In the genomic region with DNA sequence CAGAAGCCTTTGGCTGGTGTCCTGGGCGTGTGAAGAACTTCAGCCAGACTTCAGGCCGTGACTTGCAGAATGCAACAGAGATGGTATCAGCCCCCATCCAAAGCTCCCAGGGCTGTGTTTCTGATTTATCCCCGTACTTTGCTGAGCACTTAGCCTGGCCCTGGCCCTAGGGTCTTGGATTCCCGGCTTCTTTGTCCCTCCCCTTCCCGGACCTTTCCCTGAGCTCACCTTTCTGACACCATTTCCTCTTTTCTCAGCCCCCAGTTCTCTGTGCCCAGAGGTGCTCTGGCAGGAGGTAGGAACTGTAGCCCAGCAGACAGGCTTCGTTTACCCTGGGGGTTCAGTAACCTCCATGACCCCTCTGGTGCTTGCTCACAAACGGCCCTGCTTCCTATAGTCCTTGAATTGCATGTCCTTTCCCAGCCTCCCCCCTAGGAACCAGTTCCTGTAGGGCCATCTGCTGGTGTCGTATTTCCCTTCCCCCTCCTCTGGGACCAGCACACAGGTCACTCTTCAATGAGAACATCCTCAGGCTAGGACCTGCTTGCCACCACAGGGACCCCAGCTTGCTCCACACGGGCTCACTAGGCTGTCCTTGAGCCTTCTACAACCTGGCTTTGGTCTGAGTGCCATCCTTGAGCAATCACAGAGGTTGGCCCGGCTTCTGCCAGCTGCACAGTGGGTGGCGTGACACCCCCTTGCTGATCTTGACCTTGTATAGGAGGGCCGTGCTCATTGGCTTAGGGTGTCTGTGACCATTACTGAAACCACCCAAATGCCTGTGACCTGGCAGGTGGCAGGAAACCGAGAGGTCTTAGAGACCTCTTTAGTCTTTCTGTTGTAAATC, we compare ENCODE assay signal across 8 mouse cellular contexts. TPM values are rescaled to one million over a fixed set of nuclear protein-coding genes. Genes with fewer than 3 reads are reported as not detected.
DNase-seq lines count a peak whose midpoint lies in the region; ATAC-seq and TF ChIP-seq lines count a peak whose summit lies in the region.

No protein-coding gene starts in this region.

- TF ChIP-seq EP300 in stomach, postnatal 0 days (optimal IDR thresholded peaks at IDR 0.05), result no peak

- TF ChIP-seq CTCF in cerebellum, adult 2 months (IDR thresholded peaks at IDR 0.05; ENCODE audit: borderline replicate concordance, insufficient read depth, low read depth, low read length), result no peak
- 0 out of 2 replicates have a peak, but pooled peaks have one; percentile 0 for TF ChIP-seq CTCF in kidney, adult 2 months (conservative IDR thresholded peaks at IDR 0.05; ENCODE audit: insufficient read depth, insufficient read length, low read depth, low read length)
- TF ChIP-seq CTCF in stomach, postnatal 0 days (IDR thresholded peaks at IDR 0.05; ENCODE audit: low read depth), result peak; percentile 24; the same call in 1 of the 2 replicates

- H3K4me2 ChIP-seq in stomach, postnatal 0 days (replicated peaks; ENCODE audit: low read depth), result peak overlapping the region; percentile 79

- H3K27ac ChIP-seq in cerebellum, adult 2 months (ENCODE audit: insufficient read depth, low read length), result peak overlapping the region; percentile 100
- H3K27ac ChIP-seq in kidney, adult 2 months (ENCODE audit: insufficient read depth, low read depth, low read length), result peak overlapping the region; percentile 97
- peak overlapping the region; percentile 100 for H3K27ac ChIP-seq in stomach, postnatal 0 days (replicated peaks)

- peak overlapping the region; percentile 54 for H3K4me3 ChIP-seq in cerebellum, adult 2 months (replicated peaks; ENCODE audit: insufficient read depth, low read depth, low read length)
- H3K4me3 ChIP-seq in kidney, adult 2 months (ENCODE audit: insufficient read depth, low read depth, low read length), result peak overlapping the region; percentile 37
- H3K4me3 ChIP-seq in stomach, postnatal 0 days (ENCODE audit: low read depth, low read length), result peak overlapping the region; percentile 36

- peak; percentile 56 to 65 for DNase-seq in urinary bladder, postnatal 36 days (ENCODE audit: low spot score in 2 of 2)
- no peak for DNase-seq in urinary bladder, adult 2 months (ENCODE audit: low spot score)
- DNase-seq in cerebellum, adult 2 months, result peak; percentile 72 to 82
- peak; percentile 56 for DNase-seq in gastrocnemius, postnatal 14 days
- DNase-seq in kidney, adult 2 months, result peak; percentile 71
- peak; percentile 75 for DNase-seq in lung, postnatal 36 days
- peak; percentile 56 for DNase-seq in stomach, postnatal 0 days (ENCODE audit: low spot score)
- DNase-seq in urinary bladder, postnatal 10 days (ENCODE audit: low spot score), result no peak

- peaks cover 2% of the 10 kb centered on the region; the same call in 1 of the 2 replicates for H3K36me3 ChIP-seq in kidney, adult 2 months (ENCODE audit: control insufficient read depth, insufficient read depth, low read length)
- peaks cover 2% of the 10 kb centered on the region; the same call in 1 of the 2 replicates for H3K36me3 ChIP-seq in stomach, postnatal 0 days (ENCODE audit: control insufficient read depth, insufficient read depth, low read length)

- H3K9ac ChIP-seq in stomach, postnatal 0 days (ENCODE audit: low read length), result peak overlapping the region; percentile 73

- H3K9me3 ChIP-seq in stomach, postnatal 0 days (ENCODE audit: control insufficient read depth, low read length), result no peaks in the 10 kb centered on the region

- intact Hi-C loops in gastrocnemius, postnatal 14 days (cut with DNase I; ENCODE audit: low total_unique reads), result no loop called here

- peaks cover 30% of the 10 kb centered on the region for H3K4me1 ChIP-seq in cerebellum, adult 2 months (ENCODE audit: control insufficient read depth, insufficient read depth, low read length)
- H3K4me1 ChIP-seq in kidney, adult 2 months (ENCODE audit: control insufficient read depth, insufficient read depth, low read length), result peaks cover 35% of the 10 kb centered on the region
- H3K4me1 ChIP-seq in stomach, postnatal 0 days (replicated peaks; ENCODE audit: control insufficient read depth, insufficient read depth), result peaks cover 23% of the 10 kb centered on the region

- no peaks in the 10 kb centered on the region for H3K27me3 ChIP-seq in cerebellum, adult 2 months (ENCODE audit: control insufficient read depth, insufficient read depth, low read length)
- no peaks in the 10 kb centered on the region for H3K27me3 ChIP-seq in kidney, adult 2 months (replicated peaks; ENCODE audit: control insufficient read depth, insufficient read depth, low read length)
- H3K27me3 ChIP-seq in stomach, postnatal 0 days (ENCODE audit: control insufficient read depth, insufficient read depth, low read length), result no peaks in the 10 kb centered on the region

- WGBS in cerebellum, adult 2 months, result 13% methylated on average over 13 of the region's 13 CpGs
- 12% methylated on average over 13 of the region's 13 CpGs for WGBS in kidney, adult 2 months
- 26% methylated on average over 13 of the region's 13 CpGs for WGBS in stomach, postnatal 0 days

- TF ChIP-seq POLR2A in cerebellum, adult 2 months (IDR thresholded peaks at IDR 0.05; ENCODE audit: borderline replicate concordance, insufficient read depth, low read length), result 0 out of 2 replicates have a peak, but pooled peaks have one; percentile 15
- TF ChIP-seq POLR2A in kidney, adult 2 months (IDR thresholded peaks at IDR 0.05; ENCODE audit: low read depth, low read length), result no peak

- ATAC-seq in stomach, postnatal 0 days (ENCODE audit: low FRiP score, low TSS enrichment), result no peak

RNA-seq across cellular contexts. Expression of a gene that starts 26.0 kb away (rescaled TPM):
- polyA plus RNA-seq in urinary bladder, adult 2 months (2012; rRNA removed), result 20.7 and 21.6 TPM in 2 replicates
- polyA plus RNA-seq in cerebellum, adult 2 months (2012; rRNA removed), result 23.4 and 28.3 TPM in 2 replicates
- 1 to 10 TPM; 7.1 to 7.7 TPM for total RNA-seq in gastrocnemius, postnatal 14 days (2021)
- 18.5 and 23.1 TPM in 2 replicates for polyA plus RNA-seq in kidney, adult 2 months (2012; rRNA removed)
- polyA plus RNA-seq in stomach, postnatal 0 days (2015; fragmentation: Nextera tagmentation; extraction: Ambion mirVana), result 13.8 and 18.8 TPM in 2 replicates

RNA-seq across cellular contexts. Expression of a gene that starts 28.6 kb away (rescaled TPM):
- polyA plus RNA-seq in urinary bladder, adult 2 months (2012; rRNA removed), result 19.2 and 25.1 TPM in 2 replicates
- polyA plus RNA-seq in cerebellum, adult 2 months (2012; rRNA removed), result 4.3 and 5.0 TPM in 2 replicates
- total RNA-seq in gastrocnemius, postnatal 14 days (2021), result 1 to 10 TPM; 2.1 to 2.3 TPM
- 52.7 and 63.4 TPM in 2 replicates for polyA plus RNA-seq in kidney, adult 2 months (2012; rRNA removed)
- polyA plus RNA-seq in stomach, postnatal 0 days (2015; fragmentation: Nextera tagmentation; extraction: Ambion mirVana), result 2.9 and 3.2 TPM in 2 replicates

RNA-seq across cellular contexts. Expression of a gene that starts 44.9 kb away (rescaled TPM):
- 0.69 and 0.87 TPM in 2 replicates for polyA plus RNA-seq in urinary bladder, adult 2 months (2012; rRNA removed)
- polyA plus RNA-seq in cerebellum, adult 2 months (2012; rRNA removed), result 5.1 and 5.6 TPM in 2 replicates
- total RNA-seq in gastrocnemius, postnatal 14 days (2021), result under 1 TPM; 0.42 to 0.66 TPM
- polyA plus RNA-seq in kidney, adult 2 months (2012; rRNA removed), result 0.52 and 0.73 TPM in 2 replicates
- 0.77 and 1.0 TPM in 2 replicates for polyA plus RNA-seq in stomach, postnatal 0 days (2015; fragmentation: Nextera tagmentation; extraction: Ambion mirVana)

Comparison
In these comparisons a context has a peak if more than half of its experiments do, and no peak if none do; other contexts are left out.
1. DNase-seq: peak in urinary bladder, postnatal 36 days (2 of 2), cerebellum, adult 2 months (2 of 2), gastrocnemius, postnatal 14 days (single experiment), kidney, adult 2 months (single experiment), lung, postnatal 36 days (single experiment) and stomach, postnatal 0 days (single experiment); none in urinary bladder, adult 2 months (single experiment) and urinary bladder, postnatal 10 days (single experiment).
2. Peak in every context shown above with its lines, with median percentiles within 50 percentile points of each other: H3K27ac ChIP-seq and H3K4me3 ChIP-seq.